Mouse (Mus musculus) liver, postnatal 0 days (tissue): ENCODE data around the gene Cts7. TPM values are rescaled to one million over a fixed set of nuclear protein-coding genes. Genes with fewer than 3 reads are reported as not detected.

Experiments used
- ATAC-seq: fragments of 200-750 bp; cut with Nextera tagmentation; 2 replicates; pipeline ENCODE4 v1.8.0; 2017; ENCODE audit warnings: mild to moderate bottlenecking, moderate library complexity
- DNase-seq: peaks from one replicate; pipeline ENCODE4 v3.0.0-alpha.2; 2016
- H3K27ac ChIP-seq: fragments of 300-500 bp; sonication (generic); 2 replicates; pipeline ENCODE4 v1.5.1; 2014; ENCODE audit warnings: antibody characterized with exemption, moderate library complexity, mild to moderate bottlenecking, low read depth
- H3K27me3 ChIP-seq: fragments of 300-500 bp; sonication (generic); 2 replicates; pipeline ENCODE4 v1.6.1; 2014; ENCODE audit warnings: low read length, control low read depth, mixed read lengths; ENCODE audit not compliant: insufficient read depth
- H3K36me3 ChIP-seq: fragments of 300-500 bp; sonication (generic); replicated peaks from 2 replicates; pipeline ENCODE4 v1.6.1; 2014; ENCODE audit warnings: mild to moderate bottlenecking, control low read depth, low read length, moderate library complexity, mixed read lengths; ENCODE audit not compliant: insufficient read depth
- H3K4me1 ChIP-seq: fragments of 300-500 bp; sonication (generic); 2 replicates; pipeline ENCODE4 v1.6.1; 2014; ENCODE audit warnings: antibody characterized with exemption, mild to moderate bottlenecking, control low read depth; ENCODE audit not compliant: insufficient read depth
- H3K4me2 ChIP-seq: fragments of 300-500 bp; sonication (generic); 2 replicates; pipeline ENCODE4 v1.6.1; 2014; ENCODE audit warnings: low read depth, mild to moderate bottlenecking, low read length, moderate library complexity, mixed read lengths
- H3K4me3 ChIP-seq: fragments of 300-500 bp; sonication (generic); 2 replicates; pipeline ENCODE4 v1.5.1; 2014; ENCODE audit warnings: low read depth, low read length
- H3K9ac ChIP-seq: fragments of 300-500 bp; sonication (generic); replicated peaks from 2 replicates; pipeline ENCODE4 v1.6.1; 2014; ENCODE audit warnings: mild to moderate bottlenecking, moderate library complexity
- H3K9me3 ChIP-seq: fragments of 300-500 bp; sonication (generic); 2 replicates; pipeline ENCODE4 v1.6.1; 2016; ENCODE audit warnings: mild to moderate bottlenecking, control low read depth, low read length, mixed read lengths
- CTCF ChIP-seq: sonication (generic); IDR thresholded peaks from 2 replicates; pipeline ENCODE4 v1.5.1; 2016; ENCODE audit warnings: antibody characterized with exemption, low read depth
- EP300 ChIP-seq: IDR thresholded peaks from 2 replicates; pipeline ENCODE4 v1.6.1; 2016; ENCODE audit warnings: antibody characterized with exemption, low read depth, mild to moderate bottlenecking
- microRNA-seq: library from miRNA; unstranded; fragments of <30 nt; microRNA quantifications from one replicate; pipeline ENCODE4, GENCODE M21; 2016
- polyA plus RNA-seq: library from polyadenylated mRNA; unstranded; fragments of >200 nt; fragmentation: Nextera tagmentation; extraction: Ambion mirVana; gene quantifications from 2 replicates; pipeline ENCODE4 v1.2.1, GENCODE M21; 2015

The Cts7 gene
- not detected in 2 replicates for polyA plus RNA-seq

DNA sequence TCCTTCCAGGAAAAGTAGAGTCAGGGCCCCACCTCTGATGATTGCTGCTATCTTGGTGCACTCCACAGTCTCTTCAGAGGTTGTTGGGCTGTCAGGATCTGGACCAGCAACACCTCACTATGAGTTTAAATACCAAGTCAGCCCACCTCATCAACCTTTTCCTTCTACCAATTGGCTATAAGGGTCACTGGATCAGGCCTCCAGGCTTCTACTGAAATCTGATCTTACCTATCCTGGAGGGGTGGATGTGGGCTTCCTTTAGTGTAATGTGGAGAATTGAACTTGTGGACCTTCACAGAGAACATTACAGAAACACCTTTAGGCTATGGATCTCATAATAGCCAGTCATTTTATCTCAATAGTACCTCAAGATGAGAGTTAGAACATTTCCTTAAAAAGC lies at the start of gene Cts7:
TSS of gene Cts7 (minus strand) at position 101 of the 400 bp plus-strand sequence.
- no peak for TF ChIP-seq CTCF
- no peak for TF ChIP-seq EP300
- Histone ChIP-seq H3K27ac (no peak within 1 kb of the TSS), H3K4me3 (no peak within 1 kb of the TSS), H3K9ac (no peak within 1 kb of the TSS), H3K9me3 (no peaks in the 10 kb centered on the region; the same call in 1 of the 2 replicates), H3K4me1 (no peaks in the 10 kb centered on the region), H3K27me3 (no peaks in the 10 kb centered on the region), H3K4me2 (no peak within 1 kb of the TSS), H3K36me3 (no peaks in the 10 kb centered on the region)
- no peak for DNase-seq
- no peak for ATAC-seq

Small RNA genes lying within 50 kb of the gene (microRNA-seq; reads per million reads assigned to microRNA genes)
- gene Gm27704: not detected

Other genes with a start within 250 kb of the Cts7 start
- not detected in 2 replicates for gene Ctsr, start 193.9 kb downstream of the Cts7 start, polyA plus RNA-seq
- gene Cts6, start 154.8 kb downstream of the Cts7 start, polyA plus RNA-seq: not detected in 2 replicates
- gene Cts8, start 102.8 kb downstream of the Cts7 start, polyA plus RNA-seq: not detected in 2 replicates
- gene Gm49398, start 69.4 kb downstream of the Cts7 start, polyA plus RNA-seq: not detected in 2 replicates
- gene Ctsm, start 183.6 kb upstream of the Cts7 start, polyA plus RNA-seq: not detected in 2 replicates
- not detected in 2 replicates for gene Gm49352, start 210.0 kb upstream of the Cts7 start, polyA plus RNA-seq
- gene Cts3, start 211.9 kb upstream of the Cts7 start, polyA plus RNA-seq: not detected in 2 replicates